In genomic region chr17:26318441-26318840, GRCm38 (mm10) we compare ENCODE assay signal across 27 mouse cellular contexts.
"Had no signal": no experiment of that assay in that cellular context is flagged by ENCODE, and none has a peak within 500 bp of the region (broad histone marks: within the 10 kb centered on the region; RNA-seq: fewer than 3 reads in every experiment).

No protein-coding gene starts in this region.

- H3K27me3 ChIP-seq: intestine, embryonic 15.5 days had no signal

- H3K27ac ChIP-seq: gastrocnemius, adult 2 months; heart, adult 2 months; hindbrain, embryonic 10.5 days; hindbrain, embryonic 12.5 days; hindbrain, embryonic 14.5 days; intestine, embryonic 15.5 days; layer of hippocampus, adult 2 months; left cerebral cortex, adult 2 months; limb, embryonic 10.5 days; limb, embryonic 12.5 days; liver, embryonic 13.5 days; liver, embryonic 15.5 days had no signal

- H3K4me3 ChIP-seq: gastrocnemius, adult 2 months; heart, adult 2 months; heart, embryonic 12.5 days; hindbrain, embryonic 10.5 days; hindbrain, embryonic 12.5 days; intestine, embryonic 15.5 days; layer of hippocampus, adult 2 months; left cerebral cortex, adult 2 months; limb, embryonic 10.5 days; limb, embryonic 12.5 days; liver, embryonic 13.5 days; liver, embryonic 15.5 days had no signal

- H3K9me3 ChIP-seq: heart, embryonic 12.5 days; hindbrain, embryonic 10.5 days; intestine, embryonic 15.5 days; limb, embryonic 10.5 days; limb, embryonic 12.5 days; liver, embryonic 13.5 days; liver, embryonic 15.5 days had no signal

- DNase-seq: gastrocnemius, adult 2 months; gastrocnemius, postnatal 10 days; gastrocnemius, postnatal 25 days; heart, adult 2 months; heart, postnatal 10 days; heart, postnatal 4 days; kidney, adult 18-20 months; kidney, adult 8-10 months; kidney, postnatal 10 days; kidney, postnatal 25 days; kidney, postnatal 4 days; liver; liver, embryonic 13.5 days had no signal

- ATAC-seq: hindbrain, embryonic 16.5 days; inflammation-experienced regulatory T-cells, adult 6 months; intestine, embryonic 15.5 days; intestine, postnatal 0 days had no signal

- H3K36me3 ChIP-seq: heart, embryonic 12.5 days; hindbrain, embryonic 10.5 days; hindbrain, embryonic 12.5 days; intestine, embryonic 15.5 days; limb, embryonic 10.5 days; limb, embryonic 12.5 days; liver, embryonic 13.5 days; liver, embryonic 15.5 days had no signal

- H3K4me1 ChIP-seq: hindbrain, embryonic 12.5 days; limb, embryonic 12.5 days; liver, embryonic 13.5 days; liver, embryonic 15.5 days had no signal

- H3K4me2 ChIP-seq: heart, embryonic 12.5 days; hindbrain, embryonic 12.5 days; hindbrain, embryonic 14.5 days; intestine, embryonic 15.5 days; limb, embryonic 12.5 days; liver, embryonic 11.5 days; liver, embryonic 13.5 days; liver, embryonic 15.5 days had no signal

- H3K9ac ChIP-seq: heart, embryonic 12.5 days; hindbrain, embryonic 12.5 days; hindbrain, embryonic 14.5 days; intestine, embryonic 15.5 days; limb, embryonic 12.5 days; liver, embryonic 13.5 days; liver, embryonic 15.5 days had no signal
